ENCODE assay signal across 8 mouse cellular contexts in genomic region chr4:142180289-142180688, GRCm38 (mm10). TPM values are rescaled to one million over a fixed set of nuclear protein-coding genes. Genes with fewer than 3 reads are reported as not detected.
A peak's percentile ranks its signal among the peaks of the same experiment; 100 is the strongest.
DNase-seq lines count a peak whose midpoint lies in the region; ATAC-seq and TF ChIP-seq lines count a peak whose summit lies in the region.

No protein-coding gene starts in this region.

- peaks cover 3% of the 10 kb centered on the region; the same call in 1 of the 2 replicates for H3K9me3 ChIP-seq in hindbrain, embryonic 16.5 days (ENCODE audit: control insufficient read depth, low read length)

- DNase-seq in Muller cell, postnatal 12 days (ENCODE audit: inconsistent ontology term): peak; percentile 98
- peak; percentile 62 for DNase-seq in cerebellum, adult 9-10 months
- DNase-seq in gastrocnemius, adult 8-10 months (ENCODE audit: low spot score in 2 of 2): peak; percentile 42 to 60
- peak in 1 of 2 experiments; percentile 55 for DNase-seq in left cerebral cortex, adult 2 months (ENCODE audit: extremely low spot score in 1 of 2, low spot score in 2 of 2)
- peak; percentile 88 for DNase-seq in lung, postnatal 36 days
- DNase-seq in telencephalon, adult 2 months (ENCODE audit: low read depth, low spot score): peak; percentile 54
- DNase-seq in c-Kit-positive CD71-positive TER-119-positive erythroid progenitor cells, embryonic 14.5 days (ENCODE audit: low spot score): no peak

- H3K4me3 ChIP-seq in hindbrain, embryonic 16.5 days (ENCODE audit: low read length): no peak overlapping the region
- no peak overlapping the region for H3K4me3 ChIP-seq in left cerebral cortex, adult 2 months

- peaks cover 6% of the 10 kb centered on the region for H3K4me1 ChIP-seq in hindbrain, embryonic 16.5 days (ENCODE audit: control insufficient read depth, insufficient read depth, low read depth, low read length)

- ATAC-seq in hindbrain, embryonic 16.5 days: peak; percentile 59

- H3K27me3 ChIP-seq in hindbrain, embryonic 16.5 days (replicated peaks; ENCODE audit: control insufficient read depth, insufficient read depth, low read length): no peaks in the 10 kb centered on the region

- intact Hi-C loops in left cerebral cortex, adult 2 months (cut with DNase I): loop anchor here (5.0 kb wide), 1 partner anchor 57 kb away; the partner anchor contains the start of gene Kazn

- H3K27ac ChIP-seq in hindbrain, embryonic 16.5 days (ENCODE audit: low read depth, low read length): peak overlapping the region; percentile 55
- peak overlapping the region; percentile 69 for H3K27ac ChIP-seq in left cerebral cortex, adult 2 months

- no peak overlapping the region for H3K4me2 ChIP-seq in hindbrain, embryonic 16.5 days (ENCODE audit: low read length)

- 0 out of 2 replicates have a peak, but pooled peaks cover 2% of the 10 kb centered on the region for H3K36me3 ChIP-seq in hindbrain, embryonic 16.5 days (ENCODE audit: control insufficient read depth, insufficient read depth, low read length)

- 36% methylated on average over 3 of the region's 3 CpGs for WGBS in hindbrain, embryonic 16.5 days

- H3K9ac ChIP-seq in hindbrain, embryonic 16.5 days (ENCODE audit: low read depth, low read length): no peak overlapping the region

- TF ChIP-seq CTCF in left cerebral cortex, adult 2 months (IDR thresholded peaks at IDR 0.05): no peak

RNA-seq across cellular contexts. Expression of gene Kazn, which starts 58.9 kb away (rescaled TPM):
- 1 to 10 TPM; 1.3 to 1.9 (median 1.7) TPM for total RNA-seq in gastrocnemius, adult 8-10 months (2022)
- polyA plus RNA-seq in hindbrain, embryonic 16.5 days (2015; fragmentation: Nextera tagmentation; extraction: Ambion mirVana): 26.4 and 27.1 TPM in 2 replicates
- total RNA-seq in left cerebral cortex, adult 2 months (2021): 10 to 100 TPM; 82.9 to 90.9 TPM

Comparison
In these comparisons a context has a peak if more than half of its experiments do, and no peak if none do; other contexts are left out.
1. RNA of gene Kazn, which starts 58.9 kb away (total RNA-seq): 82.9 to 90.9 TPM in left cerebral cortex, adult 2 months; 1.3 to 1.9 TPM in gastrocnemius, adult 8-10 months; every median in the first group is over 10 times any median in the second.